Mouse (Mus musculus) MEL (cell line): ENCODE results near the gene Vegfa. TPM values are rescaled to one million over a fixed set of nuclear protein-coding genes. Genes with fewer than 3 reads are reported as not detected.

Experiments used
- DNase-seq: peaks from one replicate; pipeline ENCODE4 v3.0.0; 2011; ENCODE audit warnings: low read depth, low spot score
- H3K27ac ChIP-seq: 2 replicates; pipeline ENCODE4 v1.5.1; 2012; ENCODE audit warnings: low read depth, mild to moderate bottlenecking, control low read depth, low read length, moderate library complexity; ENCODE audit not compliant: control insufficient read depth
- H3K27me3 ChIP-seq, 2 experiments: fragments of 150-350 bp in 1 of 2; sonication (generic) in 1 of 2; 2 replicates each; pipeline ENCODE4 v1.6.1; 2012; ENCODE audit warnings: low read length in 2 of 2, mild to moderate bottlenecking in 2 of 2, improper control_type of control experiment in 1 of 2, moderate library complexity in 1 of 2; ENCODE audit not compliant: insufficient read depth in 2 of 2, control insufficient read depth in 1 of 2
- H3K36me3 ChIP-seq, 2 experiments: 2 replicates each; pipeline ENCODE4 v1.6.1; 2012 to 2014; ENCODE audit warnings: low read length in 2 of 2, improper control_type of control experiment in 1 of 2, inconsistent platforms in 1 of 2, mild to moderate bottlenecking in 1 of 2; ENCODE audit not compliant: insufficient read depth in 2 of 2, control insufficient read depth in 1 of 2
- H3K4me1 ChIP-seq, 2 experiments: fragments of 150-350 bp in 1 of 2; sonication (generic) in 1 of 2; 2 replicates each; pipeline ENCODE4 v1.6.1; 2012; ENCODE audit warnings: low read length in 2 of 2, improper control_type of control experiment in 1 of 2, mild to moderate bottlenecking in 1 of 2; ENCODE audit not compliant: insufficient read depth in 2 of 2, control insufficient read depth in 1 of 2
- H3K4me3 ChIP-seq, 2 experiments: fragments of 150-350 bp in 1 of 2; sonication (generic) in 1 of 2; 2 replicates each; pipeline ENCODE4 v1.5.1; 2012; ENCODE audit warnings: low read depth in 2 of 2, low read length in 2 of 2, mild to moderate bottlenecking in 2 of 2, moderate library complexity in 2 of 2, control low read depth in 1 of 2, improper control_type of control experiment in 1 of 2; ENCODE audit not compliant: control insufficient read depth in 1 of 2, insufficient read depth in 1 of 2
- H3K79me2 ChIP-seq: 2 replicates; pipeline ENCODE4 v1.6.1; 2012; ENCODE audit warnings: mild to moderate bottlenecking, low read length, moderate library complexity; ENCODE audit not compliant: control insufficient read depth, poor library complexity, insufficient read depth
- H3K9ac ChIP-seq: 2 replicates; pipeline ENCODE4 v1.6.1; 2012; ENCODE audit warnings: low read depth, mild to moderate bottlenecking, control low read depth, low read length, moderate library complexity; ENCODE audit not compliant: control insufficient read depth, poor library complexity, severe bottlenecking
- H3K9me3 ChIP-seq: fragments of 150-350 bp; sonication (generic); replicated peaks from 2 replicates; pipeline ENCODE4 v1.6.1; 2012; ENCODE audit warnings: mild to moderate bottlenecking, low read length, improper control_type of control experiment, moderate library complexity; ENCODE audit not compliant: insufficient read depth
- BHLHE40 ChIP-seq: IDR thresholded peaks from 2 replicates; pipeline ENCODE4 v1.6.1; 2012; ENCODE audit warnings: low read depth, mild to moderate bottlenecking, inconsistent platforms, low read length, improper control_type of control experiment, borderline replicate concordance
- CHD1 ChIP-seq: IDR thresholded peaks from 2 replicates; pipeline ENCODE4 v1.6.1; 2012; ENCODE audit warnings: low read depth, mild to moderate bottlenecking, inconsistent platforms, low read length, improper control_type of control experiment
- CHD2 ChIP-seq: IDR thresholded peaks from 2 replicates; pipeline ENCODE4 v1.6.1; 2011; ENCODE audit warnings: low read length, improper control_type of control experiment
- CTCF ChIP-seq, 3 experiments: IDR thresholded peaks in 2 of 3; conservative IDR thresholded peaks in 1 of 3; 2 replicates each; pipeline ENCODE4 v1.5.1; 2011 to 2012; ENCODE audit warnings: low read length in 3 of 3, low read depth in 2 of 3, mild to moderate bottlenecking in 2 of 3, improper control_type of control experiment in 1 of 3, inconsistent platforms in 1 of 3, mixed read lengths in 1 of 3, moderate library complexity in 1 of 3; ENCODE audit not compliant: control insufficient read depth in 1 of 3, insufficient read depth in 1 of 3, poor library complexity in 1 of 3, severe bottlenecking in 1 of 3
- E2F4 ChIP-seq: IDR thresholded peaks from 2 replicates; pipeline ENCODE4 v1.6.1; 2011; ENCODE audit warnings: low read depth, low read length, improper control_type of control experiment, borderline replicate concordance
- ELF1 ChIP-seq: IDR thresholded peaks from 2 replicates; pipeline ENCODE4 v1.6.1; 2014; ENCODE audit warnings: low read depth, mild to moderate bottlenecking, inconsistent platforms, low read length, improper control_type of control experiment, moderate library complexity
- EP300 ChIP-seq, 2 experiments: IDR thresholded peaks; 2 replicates each; pipeline ENCODE4 v1.6.1; 2011; ENCODE audit warnings: improper control_type of control experiment in 2 of 2, low read length in 2 of 2, low read depth in 1 of 2, mild to moderate bottlenecking in 1 of 2
- ETS1 ChIP-seq: IDR thresholded peaks from 2 replicates; pipeline ENCODE4 v1.6.1; 2012; ENCODE audit warnings: low read depth, mild to moderate bottlenecking, inconsistent platforms, low read length, improper control_type of control experiment, moderate library complexity
- HCFC1 ChIP-seq: IDR thresholded peaks from 2 replicates; pipeline ENCODE4 v1.6.1; 2012; ENCODE audit warnings: low read depth, mild to moderate bottlenecking, inconsistent platforms, low read length, improper control_type of control experiment, moderate library complexity
- KAT2A ChIP-seq: conservative IDR thresholded peaks from 2 replicates; pipeline ENCODE4 v1.6.1; 2012; ENCODE audit warnings: low read depth, low read length, improper control_type of control experiment, inconsistent platforms
- MAFK ChIP-seq: IDR thresholded peaks from 2 replicates; pipeline ENCODE4 v1.6.1; 2011; ENCODE audit warnings: low read depth, mild to moderate bottlenecking, low read length, improper control_type of control experiment, borderline replicate concordance
- MAX ChIP-seq: IDR thresholded peaks from 2 replicates; pipeline ENCODE4 v1.6.1; 2011; ENCODE audit warnings: low read length, improper control_type of control experiment
- MAZ ChIP-seq: IDR thresholded peaks from 2 replicates; pipeline ENCODE4 v1.6.1; 2012; ENCODE audit warnings: low read depth, mild to moderate bottlenecking, inconsistent platforms, low read length, improper control_type of control experiment
- MEF2A ChIP-seq: IDR thresholded peaks from 2 replicates; pipeline ENCODE4 v1.6.1; 2014; ENCODE audit warnings: low read depth, mild to moderate bottlenecking, inconsistent platforms, low read length, improper control_type of control experiment; ENCODE audit not compliant: poor library complexity, insufficient replicate concordance, severe bottlenecking; ENCODE audit errors: extremely low read depth
- MXI1 ChIP-seq: IDR thresholded peaks from 2 replicates; pipeline ENCODE4 v1.6.1; 2011; ENCODE audit warnings: mild to moderate bottlenecking, low read depth, low read length, improper control_type of control experiment
- MYB ChIP-seq: IDR thresholded peaks from 2 replicates; pipeline ENCODE4 v1.6.1; 2011; ENCODE audit warnings: mild to moderate bottlenecking, low read depth, low read length, improper control_type of control experiment
- MYC ChIP-seq: IDR thresholded peaks from 2 replicates; pipeline ENCODE4 v1.6.1; 2011; ENCODE audit warnings: low read depth, mild to moderate bottlenecking, low read length, improper control_type of control experiment, moderate library complexity
- NELFE ChIP-seq: IDR thresholded peaks from 2 replicates; pipeline ENCODE4 v1.6.1; 2011; ENCODE audit warnings: low read depth, low read length, improper control_type of control experiment
- POLR2A ChIP-seq, 2 experiments: IDR thresholded peaks; 2 replicates each; pipeline ENCODE4 v1.6.1; 2011 to 2012; ENCODE audit warnings: low read length in 2 of 2, mild to moderate bottlenecking in 2 of 2, control low read depth in 1 of 2, improper control_type of control experiment in 1 of 2, low read depth in 1 of 2, moderate library complexity in 1 of 2; ENCODE audit not compliant: control insufficient read depth in 1 of 2, insufficient read depth in 1 of 2, poor library complexity in 1 of 2
- POLR2AphosphoS5 ChIP-seq: IDR thresholded peaks from 2 replicates; pipeline ENCODE4 v1.6.1; 2012; ENCODE audit warnings: low read depth, borderline replicate concordance, mild to moderate bottlenecking, inconsistent platforms, low read length, moderate library complexity, mixed read lengths
- SIN3A ChIP-seq: IDR thresholded peaks from 2 replicates; pipeline ENCODE4 v1.6.1; 2012; ENCODE audit warnings: low read length, improper control_type of control experiment, inconsistent platforms
- SMC3 ChIP-seq: IDR thresholded peaks from 2 replicates; pipeline ENCODE4 v1.6.1; 2011; ENCODE audit warnings: low read depth, low read length, improper control_type of control experiment
- TAL1 ChIP-seq: IDR thresholded peaks from 2 replicates; pipeline ENCODE4 v1.6.1; 2012; ENCODE audit warnings: mild to moderate bottlenecking, inconsistent platforms, low read length, moderate library complexity, mixed read lengths
- TBP ChIP-seq: IDR thresholded peaks from 2 replicates; pipeline ENCODE4 v1.8.0; 2011; ENCODE audit warnings: low read depth, low read length, improper control_type of control experiment
- TCF12 ChIP-seq: IDR thresholded peaks from 2 replicates; pipeline ENCODE4 v1.6.1; 2014; ENCODE audit warnings: low read depth, mild to moderate bottlenecking, inconsistent platforms, low read length, improper control_type of control experiment, moderate library complexity
- UBTF ChIP-seq: IDR thresholded peaks from 2 replicates; pipeline ENCODE4 v1.6.1; 2012; ENCODE audit warnings: low read depth, mild to moderate bottlenecking, inconsistent platforms, low read length, improper control_type of control experiment, moderate library complexity, borderline replicate concordance; ENCODE audit not compliant: insufficient read depth
- USF1 ChIP-seq: IDR thresholded peaks from 2 replicates; pipeline ENCODE4 v1.6.1; 2014; ENCODE audit warnings: low read depth, mild to moderate bottlenecking, inconsistent platforms, low read length, improper control_type of control experiment, moderate library complexity
- USF2 ChIP-seq, 2 experiments: IDR thresholded peaks; 2 replicates each; pipeline ENCODE4 v1.6.1; 2011 to 2012; ENCODE audit warnings: improper control_type of control experiment in 2 of 2, low read length in 2 of 2, borderline replicate concordance in 1 of 2, inconsistent platforms in 1 of 2, low read depth in 1 of 2, mild to moderate bottlenecking in 1 of 2; ENCODE audit not compliant: insufficient read depth in 1 of 2
- ZMIZ1 ChIP-seq: IDR thresholded peaks from 2 replicates; pipeline ENCODE4 v1.6.1; 2012; ENCODE audit warnings: low read depth, mild to moderate bottlenecking, inconsistent platforms, low read length, improper control_type of control experiment, moderate library complexity
- polyA plus RNA-seq, 2 experiments: library from polyadenylated mRNA; stranded (reverse) in 1 of 2; unstranded in 1 of 2; fragments of >175 nt in 1 of 2; fragments of >200 nt in 1 of 2; gene quantifications; 2 replicates each; pipeline versions ENCODE4 v1.2.1 to v1.2.4; 2012; ENCODE audit warnings: low replicate concordance in 2 of 2, low read depth in 1 of 2; ENCODE audit not compliant: insufficient read length in 2 of 2, insufficient read depth in 1 of 2, missing spikeins in 1 of 2
- total RNA-seq: library from RNA; depleted of rRNA; stranded (reverse); fragments of 300-350 nt; gene quantifications from 2 replicates; pipeline ENCODE4 v1.2.3, GENCODE M21; 2012

The Vegfa gene
- total and polyA plus RNA-seq, 3 experiments: 16.1 to 38.6 TPM; not detected in 1

DNA sequence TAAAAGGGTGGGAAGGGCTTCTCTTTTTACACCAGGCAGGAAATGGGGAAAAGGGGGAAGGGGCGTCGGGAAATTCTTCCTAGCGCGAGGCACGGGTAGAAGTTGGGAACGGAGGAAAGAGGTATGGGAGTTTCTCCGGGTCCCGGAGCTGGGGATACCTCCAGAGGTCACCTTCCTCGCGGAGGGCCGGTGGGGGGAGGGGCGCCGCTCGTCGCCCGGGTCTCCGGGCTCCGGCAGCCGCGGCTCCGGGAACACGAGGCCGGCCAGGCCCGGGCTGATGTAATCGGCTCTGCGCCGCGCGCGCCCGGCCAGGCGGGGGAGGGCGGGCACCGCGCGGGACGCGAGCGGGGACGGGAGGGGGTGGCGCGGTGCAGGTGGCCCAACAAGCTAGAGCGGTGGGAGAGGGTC is 1.8 kb downstream of the Vegfa start:
- DNase-seq: peak; percentile 53
- TF ChIP-seq MYC: 0 out of 2 replicates have a peak, but pooled peaks have one; percentile 68
- TF ChIP-seq MAFK: no peak
- TF ChIP-seq MXI1: peak; percentile 41; the same call in 1 of the 2 replicates
- peak; percentile 84; the same call in 1 of the 2 replicates for TF ChIP-seq CHD1
- 0 out of 2 replicates have a peak, but pooled peaks have one; percentile 8 for TF ChIP-seq TBP
- peak; percentile 90 for TF ChIP-seq UBTF
- peak; percentile 63; the same call in 1 of the 2 replicates for TF ChIP-seq MAX
- TF ChIP-seq TCF12: no peak
- H3K27ac ChIP-seq: peak overlapping the region; percentile 84
- peaks cover 0 to 8% of the 10 kb centered on the region in 2 experiments; a peak in 2 of 4 replicates for H3K4me1 ChIP-seq
- H3K79me2 ChIP-seq: peaks cover 46% of the 10 kb centered on the region
- no peaks in the 10 kb centered on the region for H3K9me3 ChIP-seq
- H3K36me3 ChIP-seq: peaks cover 4 to 11% of the 10 kb centered on the region in 2 experiments
- H3K4me3 ChIP-seq: peak overlapping the region; percentile 96 to 97
- no peaks in the 10 kb centered on the region for H3K27me3 ChIP-seq
- H3K9ac ChIP-seq: peak overlapping the region; percentile 99

DNA sequence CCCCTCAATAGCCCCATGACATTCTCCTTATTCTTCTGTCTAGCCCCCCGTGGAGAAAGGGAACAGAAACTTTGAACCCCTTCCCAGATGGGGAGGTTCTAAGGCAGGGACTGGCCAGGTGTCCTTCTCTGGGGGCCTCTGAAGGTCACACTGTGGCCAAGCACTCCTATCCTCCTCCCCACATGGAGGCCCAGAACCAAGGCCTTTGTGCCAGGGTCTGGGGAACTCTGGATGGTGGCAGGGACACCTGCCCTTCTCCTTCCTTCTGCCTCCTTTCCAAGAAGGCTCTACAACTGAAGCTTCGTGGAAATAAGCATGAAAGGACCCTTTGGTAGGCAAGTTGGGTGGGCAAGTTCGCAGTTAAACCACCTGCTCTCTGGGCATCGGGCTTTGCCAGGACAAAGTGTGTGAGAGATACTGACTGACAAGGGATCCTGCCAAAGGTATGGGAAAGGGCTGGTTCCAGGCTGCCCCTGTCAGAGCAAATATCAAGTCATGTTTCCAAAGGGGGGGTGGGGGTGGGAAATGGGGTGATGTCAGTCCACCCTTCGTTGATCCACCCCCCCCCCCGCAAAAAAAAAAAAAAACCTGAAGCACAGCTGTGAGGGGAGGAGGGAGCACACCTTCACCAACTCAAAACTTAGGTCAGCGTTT is 2.5 kb downstream of the Vegfa start:
- Histone ChIP-seq H3K27me3 (no peaks in the 10 kb centered on the region), H3K79me2 (peaks cover 46% of the 10 kb centered on the region), H3K9ac (peak overlapping the region; percentile 99), H3K36me3 (peaks cover 4 to 13% of the 10 kb centered on the region in 2 experiments), H3K4me1 (peaks cover 0 to 8% of the 10 kb centered on the region in 2 experiments; a peak in 2 of 4 replicates), H3K4me3 (peak overlapping the region; percentile 96 to 97), H3K27ac (peak overlapping the region; percentile 84), H3K9me3 (no peaks in the 10 kb centered on the region)
- DNase-seq: no peak
- TF ChIP-seq CTCF (IDR thresholded peaks at IDR 0.05 in 2 of 3, conservative IDR thresholded peaks at IDR 0.05 in 1 of 3; ENCODE audit: control insufficient read depth in 1 of 3, insufficient read depth in 1 of 3, low read depth in 2 of 3, low read length in 3 of 3, poor library complexity in 1 of 3, severe bottlenecking in 1 of 3) (no peak), TCF12 (no peak), TAL1 (no peak), SMC3 (no peak), SIN3A (peak; percentile 52), BHLHE40 (no peak), MEF2A (no peak), TBP (no peak), KAT2A (no peak), USF1 (no peak), E2F4 (no peak), UBTF (no peak), CHD1 (peak; percentile 22; the same call in 1 of the 2 replicates), NELFE (no peak), ZMIZ1 (no peak), HCFC1 (0 out of 2 replicates have a peak, but pooled peaks have one; percentile 29), ETS1 (0 out of 2 replicates have a peak, but pooled peaks have one; percentile 29), EP300 (IDR thresholded peaks at IDR 0.05; ENCODE audit: low read depth in 1 of 2, low read length in 2 of 2) (no peak), ELF1 (no peak), MYB (no peak), USF2 (IDR thresholded peaks at IDR 0.05; ENCODE audit: borderline replicate concordance in 1 of 2, insufficient read depth in 1 of 2, low read depth in 1 of 2, low read length in 2 of 2) (no peak), CHD2 (no peak), POLR2A (IDR thresholded peaks at IDR 0.05; ENCODE audit: control insufficient read depth in 1 of 2, insufficient read depth in 1 of 2, low read depth in 1 of 2, low read length in 2 of 2, poor library complexity in 1 of 2) (no peak), MAX (no peak), MXI1 (no peak), POLR2AphosphoS5 (no peak), MAZ (no peak; the same call in 1 of the 2 replicates)
